Mouse (Mus musculus): Measurements from ENCODE around the gene Cdcp2.

Cdcp2 gene

GRCm38 (mm10) chr4:107130534-107130933 lies 33.8 kb downstream of the Cdcp2 start:
- in situ Hi-C loops (cut with MseI, MboI), result no loop called here

- in situ Hi-C loops (cut with MseI, MboI), result no loop called here
These were observed 38.2 kb downstream of the Cdcp2 start for GRCm38 (mm10) chr4:107134891-107135290.

GRCm38 (mm10) chr4:107135663-107136062 lies 39.0 kb downstream of the Cdcp2 start:
- in situ Hi-C loops (cut with MseI, MboI), result no loop called here

GRCm38 (mm10) chr4:107136531-107136930 lies 39.8 kb downstream of the Cdcp2 start:
- in situ Hi-C loops (cut with MseI, MboI), result no loop called here

- in situ Hi-C loops (cut with MseI, MboI), result no loop called here
These were observed 42.5 kb downstream of the Cdcp2 start for GRCm38 (mm10) chr4:107138948-107139835.

- in situ Hi-C loops (cut with MseI, MboI), result no loop called here
These were observed 43.3 kb downstream of the Cdcp2 start for GRCm38 (mm10) chr4:107139836-107140631.

- in situ Hi-C loops (cut with MseI, MboI), result no loop called here
These were observed 46.8 kb downstream of the Cdcp2 start for GRCm38 (mm10) chr4:107143511-107143910.

- in situ Hi-C loops (cut with MseI, MboI), result loop anchor here (10.0 to 25.0 kb wide), 2 partner anchors 326 to 339 kb away; partner anchors contain the start of gene Acot11 (in 1 of the 2)
These were observed 54.3 kb downstream of the Cdcp2 start for GRCm38 (mm10) chr4:107150991-107151390.

GRCm38 (mm10) chr4:107152571-107152970 lies 55.9 kb downstream of the Cdcp2 start:
- in situ Hi-C loops (cut with MseI, MboI), result loop anchor here (10.0 to 25.0 kb wide), 2 partner anchors 328 to 340 kb away; partner anchors contain the start of gene Acot11 (in 1 of the 2)

GRCm38 (mm10) chr4:107156983-107157401 lies 60.3 kb downstream of the Cdcp2 start:
- in situ Hi-C loops (cut with MseI, MboI), result loop anchor here (10.0 to 25.0 kb wide), 2 partner anchors 332 to 345 kb away; partner anchors contain the start of gene Acot11 (in 1 of the 2)

- in situ Hi-C loops (cut with MseI, MboI), result loop anchor here (10.0 to 25.0 kb wide), 2 partner anchors 334 to 347 kb away; partner anchors contain the start of gene Acot11 (in 1 of the 2)
These were observed 62.6 kb downstream of the Cdcp2 start for GRCm38 (mm10) chr4:107159166-107159773.

- in situ Hi-C loops (cut with MseI, MboI), result loop anchor here in 1 of 2 experiments (25.0 kb wide), 1 partner anchor 348 kb away; the partner anchor contains the start of gene Acot11
These were observed 63.5 kb downstream of the Cdcp2 start for GRCm38 (mm10) chr4:107160181-107160580.

Measured in mouse trophoblast stem cell (cell line).